Mouse (Mus musculus) intestine, postnatal 0 days (tissue): ENCODE measurements at regions not wholly inside any gene's neighbourhood (a gene's known extent, or its start where the extent isn't known, plus 50 kb on each side); places are given as distances from the start of the nearest gene placed in this dataset.

Source experiments
- ATAC-seq: fragments of 200-750 bp; cut with Nextera tagmentation; 2 replicates; pipeline ENCODE4 v1.8.0; 2017; ENCODE audit warnings: mild to moderate bottlenecking, moderate TSS enrichment, moderate library complexity
- H3K27ac ChIP-seq: fragments of 300-500 bp; sonication (generic); 2 replicates; pipeline ENCODE4 v1.5.1; 2014; ENCODE audit warnings: mild to moderate bottlenecking, low read depth, low read length, moderate library complexity
- H3K27me3 ChIP-seq: fragments of 300-500 bp; sonication (generic); replicated peaks from 2 replicates; pipeline ENCODE4 v1.6.1; 2014; ENCODE audit warnings: low read length, mixed read lengths; ENCODE audit not compliant: control insufficient read depth, insufficient read depth
- H3K36me3 ChIP-seq: fragments of 300-500 bp; sonication (generic); 2 replicates; pipeline ENCODE4 v1.6.1; 2014; ENCODE audit warnings: mild to moderate bottlenecking, moderate library complexity; ENCODE audit not compliant: control insufficient read depth, insufficient read depth
- H3K4me1 ChIP-seq: fragments of 300-500 bp; sonication (generic); replicated peaks from 2 replicates; pipeline ENCODE4 v1.6.1; 2014; ENCODE audit warnings: antibody characterized with exemption, low read length, mixed read lengths; ENCODE audit not compliant: control insufficient read depth, insufficient read depth
- H3K4me2 ChIP-seq: fragments of 300-500 bp; sonication (generic); replicated peaks from 2 replicates; pipeline ENCODE4 v1.6.1; 2014; ENCODE audit warnings: low read depth, mild to moderate bottlenecking, moderate library complexity
- H3K4me3 ChIP-seq: fragments of 300-500 bp; sonication (generic); 2 replicates; pipeline ENCODE4 v1.5.1; 2014; ENCODE audit warnings: low read depth, low read length
- H3K9ac ChIP-seq: fragments of 300-500 bp; sonication (generic); 2 replicates; pipeline ENCODE4 v1.6.1; 2014; ENCODE audit warnings: mild to moderate bottlenecking, low read depth, low read length
- H3K9me3 ChIP-seq: fragments of 300-500 bp; sonication (generic); 2 replicates; pipeline ENCODE4 v1.6.1; 2016; ENCODE audit warnings: mixed run types; ENCODE audit not compliant: control insufficient read depth
- CTCF ChIP-seq: sonication (generic); IDR thresholded peaks from 2 replicates; pipeline ENCODE4 v1.5.1; 2016; ENCODE audit warnings: low read depth, mild to moderate bottlenecking, control low read depth, antibody characterized with exemption, moderate library complexity
- WGBS: fragments of 180-500 bp; shearing (Covaris S2); extraction: QIAGEN DNeasy Blood & Tissue Kit; methylation state at CpG from one replicate; pipeline ENCODE4 v1.1.7; 2014; 5-methylcytosine and 5-hydroxymethylcytosine counted together

DNA sequence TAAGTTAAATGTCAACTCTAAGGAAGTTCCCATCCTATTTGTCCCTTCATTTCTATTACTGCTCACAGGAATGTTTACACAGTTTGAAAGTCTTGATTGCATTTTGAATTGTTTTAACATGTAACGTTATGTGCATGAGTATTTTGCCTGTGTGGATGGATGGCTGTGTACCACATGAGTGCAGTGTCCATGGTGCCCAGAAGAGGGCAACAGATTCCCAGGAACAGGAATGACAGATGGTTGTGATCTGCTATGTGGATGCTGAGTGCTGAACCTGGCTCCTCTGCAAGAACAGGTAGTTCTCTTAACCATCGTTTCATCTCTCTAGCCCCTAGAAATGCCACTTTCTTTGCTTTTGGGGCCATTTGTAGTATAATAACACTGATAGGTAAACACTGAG, 597.9 kb upstream of the Zwint start:
- Histone ChIP-seq H3K9ac (no peak overlapping the region), H3K4me1 (no peaks in the 10 kb centered on the region), H3K4me2 (no peak overlapping the region), H3K9me3 (0 out of 2 replicates have a peak, but pooled peaks cover 3% of the 10 kb centered on the region), H3K27ac (no peak overlapping the region), H3K4me3 (no peak overlapping the region), H3K36me3 (no peaks in the 10 kb centered on the region), H3K27me3 (no peaks in the 10 kb centered on the region)
- TF ChIP-seq CTCF = peak; percentile 39
- no peak for ATAC-seq
- WGBS = 85% methylated on average over 2 of the region's 2 CpGs

DNA sequence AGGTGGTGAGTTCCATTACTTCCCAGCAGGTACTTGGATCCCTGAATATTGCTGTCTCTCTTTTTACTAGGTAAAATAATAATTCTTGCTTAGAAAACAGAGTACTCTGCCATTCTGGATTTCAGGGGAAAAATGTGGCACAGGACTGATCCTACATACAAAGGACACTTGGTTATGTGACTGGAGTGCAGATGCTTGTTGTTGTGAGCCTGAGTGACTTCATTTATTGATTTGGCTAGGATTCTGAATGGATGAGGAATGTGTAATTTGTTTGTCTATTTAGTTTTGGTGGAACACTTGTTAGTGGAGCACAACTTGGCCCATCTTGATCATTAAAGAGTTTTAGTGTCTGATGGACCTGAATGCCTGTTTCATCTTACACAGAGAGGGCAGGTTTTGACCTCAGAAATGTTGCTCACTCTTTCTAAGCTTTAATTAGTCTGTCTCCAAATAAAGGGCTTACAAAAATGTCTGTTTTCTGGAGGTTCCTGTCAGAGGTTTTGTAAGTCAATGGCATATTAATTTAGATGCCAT, 583.4 kb upstream of the Zwint start:
- Histone ChIP-seq H3K4me3 (no peak overlapping the region), H3K27me3 (no peaks in the 10 kb centered on the region), H3K36me3 (no peaks in the 10 kb centered on the region), H3K9ac (no peak overlapping the region), H3K9me3 (no peaks in the 10 kb centered on the region), H3K4me2 (no peak overlapping the region), H3K4me1 (no peaks in the 10 kb centered on the region), H3K27ac (no peak overlapping the region)
- no peak for TF ChIP-seq CTCF
- no peak for ATAC-seq

DNA sequence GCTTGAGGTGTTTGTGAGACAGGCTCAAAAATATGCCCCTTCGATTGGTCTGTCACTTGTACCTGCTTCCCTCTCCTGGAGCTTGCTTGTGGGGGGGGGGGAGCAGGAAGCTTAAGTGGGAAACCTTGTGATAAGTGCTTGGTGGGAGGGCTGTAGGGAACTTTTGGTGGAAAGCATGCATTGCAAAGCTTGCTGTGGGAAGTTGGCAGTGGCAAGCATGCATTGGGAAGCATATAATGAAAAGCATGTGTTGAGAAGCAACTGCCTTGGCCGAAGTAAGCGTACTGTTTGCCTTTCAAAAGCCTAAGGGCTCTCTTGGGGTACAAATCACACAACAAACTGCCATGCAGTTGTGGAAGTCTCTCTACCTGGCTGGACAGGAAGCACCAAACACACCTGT, 576.3 kb upstream of the Zwint start:
- no peak overlapping the region for H3K9ac ChIP-seq
- no peaks in the 10 kb centered on the region for H3K4me1 ChIP-seq
- no peaks in the 10 kb centered on the region for H3K9me3 ChIP-seq
- H3K36me3 ChIP-seq = no peaks in the 10 kb centered on the region
- ATAC-seq = no peak
- no peak overlapping the region for H3K4me3 ChIP-seq
- 92% methylated on average over 3 of the region's 3 CpGs for WGBS
- no peak overlapping the region for H3K27ac ChIP-seq
- TF ChIP-seq CTCF = no peak
- H3K27me3 ChIP-seq = no peaks in the 10 kb centered on the region
- no peak overlapping the region for H3K4me2 ChIP-seq

DNA sequence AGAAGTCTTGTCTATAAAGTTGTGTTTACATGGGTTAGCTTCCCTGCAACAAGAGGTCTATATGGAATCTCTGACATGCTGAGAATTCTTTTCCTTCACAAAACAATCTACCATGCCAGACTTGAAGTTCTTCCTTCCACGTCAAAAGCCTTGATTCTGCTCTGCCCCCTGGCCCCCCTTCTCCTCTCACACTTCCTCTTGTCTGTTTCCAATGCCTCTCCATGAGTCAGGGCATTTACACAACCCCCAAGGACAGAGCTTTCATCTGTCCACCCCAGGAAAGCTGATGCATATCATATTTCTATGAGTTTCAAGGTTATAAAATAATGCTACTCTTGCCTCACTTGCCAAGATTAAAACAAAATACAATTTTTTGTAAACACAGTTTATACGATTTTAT, 557.7 kb upstream of the Zwint start:
- Histone ChIP-seq H3K27me3 (no peaks in the 10 kb centered on the region), H3K9me3 (no peaks in the 10 kb centered on the region), H3K9ac (no peak overlapping the region), H3K36me3 (no peaks in the 10 kb centered on the region), H3K27ac (no peak overlapping the region), H3K4me2 (no peak overlapping the region), H3K4me3 (no peak overlapping the region), H3K4me1 (no peaks in the 10 kb centered on the region)
- 33% methylated on average over 2 of the region's 2 CpGs for WGBS
- ATAC-seq = no peak
- TF ChIP-seq CTCF = no peak

- Histone ChIP-seq H3K4me3 (no peak overlapping the region), H3K9ac (no peak overlapping the region), H3K36me3 (no peaks in the 10 kb centered on the region), H3K27me3 (no peaks in the 10 kb centered on the region), H3K9me3 (no peaks in the 10 kb centered on the region), H3K4me2 (no peak overlapping the region), H3K27ac (no peak overlapping the region), H3K4me1 (no peaks in the 10 kb centered on the region)
- ATAC-seq = no peak
- 67% methylated on average over 2 of the region's 2 CpGs for WGBS
- TF ChIP-seq CTCF = no peak
Measured at GRCm38 (mm10) chr10:72099156-72099812, 555.4 kb upstream of the Zwint start.

DNA sequence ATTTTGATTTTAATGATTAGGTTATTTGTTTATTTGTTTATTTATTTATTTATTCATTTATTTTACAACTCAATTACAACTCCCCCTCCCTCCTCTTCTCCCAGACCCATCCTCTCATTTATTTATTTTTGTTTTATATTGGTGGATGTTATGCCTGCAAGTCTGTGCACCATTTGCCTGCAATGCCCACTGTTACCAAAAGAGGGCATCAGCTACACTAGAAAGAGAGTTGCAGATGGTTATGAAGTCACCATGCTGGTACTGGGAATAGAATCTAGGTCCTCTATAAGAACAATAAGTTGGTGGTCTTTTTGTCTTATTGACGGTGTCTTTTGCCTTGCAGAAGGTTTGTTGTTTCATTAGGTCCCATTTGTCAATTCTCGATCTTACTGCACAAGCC, 535.2 kb upstream of the Zwint start:
- WGBS = 87% methylated on average over 2 of the region's 2 CpGs
- TF ChIP-seq CTCF = no peak; the same call in 1 of the 2 replicates
- no peak for ATAC-seq

DNA sequence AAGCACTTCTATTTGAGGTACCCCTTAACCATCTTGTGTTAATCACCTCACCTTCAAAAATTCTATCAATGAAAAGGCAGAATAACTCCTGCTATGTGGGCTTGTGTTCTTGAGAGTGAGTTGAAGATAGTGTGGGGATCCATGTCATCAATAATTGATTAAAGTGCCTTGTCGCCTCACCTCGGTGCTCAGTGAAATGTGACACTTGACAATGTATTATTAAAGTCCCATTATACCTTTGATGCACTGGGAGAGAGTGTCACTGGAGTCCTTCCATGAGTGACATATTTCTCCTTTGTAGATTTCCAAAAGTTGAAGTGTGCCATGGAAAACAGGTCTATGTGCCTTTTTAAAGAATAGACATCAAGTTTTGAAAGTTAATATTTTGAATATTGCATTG, 522.2 kb upstream of the Zwint start:
- WGBS = 82% methylated on average over 2 of the region's 2 CpGs
- H3K9ac ChIP-seq = no peak overlapping the region
- H3K4me2 ChIP-seq = no peak overlapping the region
- ATAC-seq = no peak
- H3K27me3 ChIP-seq = no peaks in the 10 kb centered on the region
- no peak overlapping the region for H3K27ac ChIP-seq
- H3K4me3 ChIP-seq = no peak overlapping the region
- no peaks in the 10 kb centered on the region for H3K9me3 ChIP-seq
- no peaks in the 10 kb centered on the region for H3K36me3 ChIP-seq
- H3K4me1 ChIP-seq = no peaks in the 10 kb centered on the region
- TF ChIP-seq CTCF = no peak

More for the DNA sequence above, 535.2 kb upstream of the Zwint start:
- Histone ChIP-seq H3K27me3 (no peaks in the 10 kb centered on the region), H3K9me3 (no peaks in the 10 kb centered on the region), H3K4me2 (no peak overlapping the region), H3K4me3 (no peak overlapping the region), H3K36me3 (no peaks in the 10 kb centered on the region), H3K4me1 (no peaks in the 10 kb centered on the region), H3K9ac (no peak overlapping the region), H3K27ac (no peak overlapping the region)
